Mouse (Mus musculus) hindbrain, embryonic 10.5 days (tissue): Measurements from ENCODE around the gene Tspan14. TPM values are rescaled to one million over a fixed set of nuclear protein-coding genes. Genes with fewer than 3 reads are reported as not detected.
A peak's percentile ranks its signal among the peaks of the same experiment; 100 is the strongest.

Experiments
- DNase-seq: peaks from one replicate; pipeline ENCODE4 v3.0.0-alpha.2; 2017; ENCODE audit warnings: low spot score
- H3K27ac ChIP-seq: fragments of 300-500 bp; sonication (generic); 2 replicates; pipeline ENCODE4 v1.5.1; 2016; ENCODE audit warnings: mild to moderate bottlenecking, moderate library complexity
- H3K27me3 ChIP-seq: fragments of 300-500 bp; sonication (generic); 2 replicates; pipeline ENCODE4 v1.6.1; 2016; ENCODE audit warnings: mild to moderate bottlenecking; ENCODE audit not compliant: poor library complexity, insufficient read depth, severe bottlenecking
- H3K36me3 ChIP-seq: fragments of 300-500 bp; sonication (generic); 2 replicates; pipeline ENCODE4 v1.6.1; 2016; ENCODE audit warnings: mild to moderate bottlenecking, moderate library complexity
- H3K4me1 ChIP-seq: fragments of 300-500 bp; sonication (generic); replicated peaks from 2 replicates; pipeline ENCODE4 v1.6.1; 2016; ENCODE audit warnings: mild to moderate bottlenecking
- H3K4me3 ChIP-seq: fragments of 300-500 bp; sonication (generic); 2 replicates; pipeline ENCODE4 v1.5.1; 2016; ENCODE audit warnings: mild to moderate bottlenecking, moderate library complexity
- H3K9me3 ChIP-seq: fragments of 300-500 bp; sonication (generic); 2 replicates; pipeline ENCODE4 v1.6.1; 2016; ENCODE audit warnings: mild to moderate bottlenecking, moderate library complexity
- WGBS: fragments of 180-500 bp; shearing (Covaris S2); methylation state at CpG from one replicate; pipeline ENCODE4 v1.1.7; 2016; 5-methylcytosine and 5-hydroxymethylcytosine counted together
- polyA plus RNA-seq: library from polyadenylated mRNA; unstranded; fragments of >200 nt; fragmentation: Nextera tagmentation; extraction: Ambion mirVana; gene quantifications from 2 replicates; pipeline ENCODE4 v1.2.1, GENCODE M21; 2016

Gene Tspan14
- polyA plus RNA-seq, 1 experiment from 2014 or later: 95.5 TPM

DNA sequence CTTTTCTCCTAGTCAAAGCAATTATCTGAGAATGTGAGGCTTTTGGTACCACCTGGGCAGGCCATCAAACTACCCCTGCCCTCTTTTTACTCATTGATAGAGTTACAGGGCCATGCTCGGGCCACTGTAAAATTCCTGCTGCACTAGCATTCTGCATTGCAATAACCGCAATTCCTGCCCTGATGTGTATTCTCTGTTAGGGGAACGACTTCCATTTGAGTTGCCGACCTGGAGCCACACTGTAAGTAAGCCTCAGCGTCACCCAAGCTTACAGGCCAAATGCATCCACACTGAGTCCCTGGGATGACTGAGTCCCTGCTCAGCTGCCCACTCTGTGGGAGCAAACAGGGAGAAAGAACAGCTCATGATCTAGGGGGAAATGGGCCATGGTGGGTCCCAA lies 35.0 kb upstream of the Tspan14 start:
- 86% methylated on average over 5 of the region's 5 CpGs for WGBS
- Histone ChIP-seq H3K27ac (no peak overlapping the region), H3K27me3 (0 out of 2 replicates have a peak, but pooled peaks cover 4% of the 10 kb centered on the region), H3K9me3 (no peaks in the 10 kb centered on the region), H3K4me1 (peaks cover 19% of the 10 kb centered on the region), H3K4me3 (no peak overlapping the region), H3K36me3 (peaks cover 32% of the 10 kb centered on the region)
- no peak for DNase-seq

DNA sequence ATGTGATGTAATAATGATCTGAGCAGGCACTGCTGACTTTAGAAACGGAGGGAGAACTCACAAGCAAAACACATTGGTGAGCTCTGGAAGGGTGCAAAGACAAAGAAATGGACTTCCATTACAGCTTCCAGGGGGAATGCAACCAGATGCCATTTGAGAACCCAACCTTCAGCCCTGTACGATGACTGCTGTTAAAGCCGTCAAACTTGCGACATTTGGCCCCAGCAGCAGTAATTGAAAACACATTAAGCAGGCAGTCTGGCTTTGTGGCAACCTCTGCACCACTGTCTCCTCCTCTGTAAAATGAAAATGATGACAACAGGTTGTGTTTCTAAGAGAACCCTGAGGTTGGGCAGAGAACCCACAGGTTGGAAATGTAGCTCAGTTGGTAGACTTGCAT lies 34.2 kb upstream of the Tspan14 start:
- H3K9me3 ChIP-seq: no peaks in the 10 kb centered on the region
- H3K27me3 ChIP-seq: 0 out of 2 replicates have a peak, but pooled peaks cover 4% of the 10 kb centered on the region
- H3K27ac ChIP-seq: no peak overlapping the region
- 64% methylated on average over 4 of the region's 4 CpGs for WGBS
- no peak overlapping the region for H3K4me3 ChIP-seq
- peaks cover 32% of the 10 kb centered on the region for H3K36me3 ChIP-seq
- peaks cover 19% of the 10 kb centered on the region for H3K4me1 ChIP-seq
- DNase-seq: no peak

DNA sequence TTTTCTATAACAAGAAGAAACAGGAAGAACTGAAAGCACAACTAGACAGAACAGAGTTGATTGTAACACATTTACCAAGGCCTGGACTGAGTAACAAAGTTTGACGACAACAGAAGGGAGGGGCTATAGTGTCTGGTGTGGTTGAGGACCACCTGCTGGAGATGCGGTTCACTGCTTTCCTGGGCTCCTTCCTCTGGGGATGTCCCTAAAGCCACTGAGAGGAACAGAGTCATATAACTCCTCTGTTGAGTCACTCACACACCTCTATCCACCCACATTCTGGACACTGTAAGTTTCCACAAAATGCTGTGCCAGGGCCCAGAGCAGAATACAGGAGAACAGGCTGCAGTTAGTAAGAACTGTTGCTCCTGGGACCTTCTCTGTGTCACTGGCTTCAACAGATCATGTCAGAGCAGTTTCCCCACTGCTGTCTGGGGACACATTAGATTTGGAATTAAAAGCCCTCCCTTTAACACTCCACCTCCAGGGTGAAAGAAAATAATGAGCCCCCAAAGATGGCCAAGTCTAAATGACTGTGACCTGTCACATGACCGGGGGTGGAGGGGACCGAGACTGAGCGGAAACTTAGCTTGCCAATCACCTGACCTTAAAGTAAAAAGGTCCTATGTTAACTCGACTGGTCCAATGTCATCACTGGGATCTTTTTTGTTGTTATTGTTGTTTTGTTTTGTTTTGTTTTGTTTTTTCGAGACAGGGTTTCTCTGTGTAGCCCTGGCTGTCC lies 33.5 kb upstream of the Tspan14 start:
- 81% methylated on average over 7 of the region's 7 CpGs for WGBS
- 0 out of 2 replicates have a peak, but pooled peaks cover 4% of the 10 kb centered on the region for H3K27me3 ChIP-seq
- no peaks in the 10 kb centered on the region for H3K9me3 ChIP-seq
- peaks cover 33% of the 10 kb centered on the region for H3K36me3 ChIP-seq
- H3K4me3 ChIP-seq: no peak overlapping the region
- no peak for DNase-seq
- peaks cover 14% of the 10 kb centered on the region for H3K4me1 ChIP-seq
- H3K27ac ChIP-seq: no peak overlapping the region

DNA sequence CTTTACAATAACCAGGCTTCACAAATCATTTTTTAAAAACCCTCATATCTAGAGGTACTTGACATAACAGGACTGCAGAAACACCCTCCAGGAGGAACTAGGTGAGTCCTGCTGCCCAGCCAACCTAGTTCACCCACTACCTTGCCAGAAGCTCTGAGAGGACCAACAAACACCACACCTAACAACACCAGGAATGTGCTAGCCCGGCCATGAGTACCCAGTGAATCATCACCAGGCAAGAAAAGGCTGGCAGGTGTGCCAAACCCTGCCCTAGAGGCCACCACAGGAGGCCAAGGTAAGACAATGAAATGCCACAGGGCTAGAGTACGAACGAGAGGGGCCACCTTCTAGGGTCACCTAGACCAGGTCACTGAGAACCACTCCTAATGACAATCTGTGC lies 29.6 kb upstream of the Tspan14 start:
- DNase-seq: no peak
- WGBS: 83% methylated on average over 3 of the region's 3 CpGs
- peaks cover 35% of the 10 kb centered on the region for H3K36me3 ChIP-seq
- no peak overlapping the region for H3K4me3 ChIP-seq
- H3K9me3 ChIP-seq: no peaks in the 10 kb centered on the region
- H3K27ac ChIP-seq: no peak overlapping the region
- 0 out of 2 replicates have a peak, but pooled peaks cover 2% of the 10 kb centered on the region for H3K4me1 ChIP-seq
- H3K27me3 ChIP-seq: no peaks in the 10 kb centered on the region

DNA sequence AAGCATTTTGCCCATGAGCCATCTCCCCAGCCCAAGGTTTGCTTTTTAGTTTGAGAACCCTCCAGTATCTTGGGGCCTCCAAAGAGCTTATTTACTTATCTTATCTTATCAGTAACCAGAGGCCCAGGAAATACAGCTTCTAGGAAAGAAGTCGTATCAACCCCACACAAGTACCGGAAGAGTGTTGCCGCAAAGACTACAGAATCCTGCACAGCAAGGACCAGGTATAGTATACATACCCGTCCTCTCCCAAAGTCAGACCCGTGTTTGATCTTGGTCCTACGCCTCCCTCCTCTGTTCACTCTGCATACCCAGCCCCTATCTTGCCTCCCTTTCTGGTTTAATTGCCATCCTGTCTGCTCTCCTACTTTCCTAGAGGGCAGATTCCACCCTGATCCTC lies 25.9 kb upstream of the Tspan14 start:
- Histone ChIP-seq H3K27ac (no peak overlapping the region), H3K9me3 (no peaks in the 10 kb centered on the region), H3K4me3 (no peak overlapping the region), H3K36me3 (peaks cover 17% of the 10 kb centered on the region), H3K4me1 (no peaks in the 10 kb centered on the region), H3K27me3 (no peaks in the 10 kb centered on the region)
- no peak for DNase-seq
- 85% methylated on average over 6 of the region's 6 CpGs for WGBS

DNA sequence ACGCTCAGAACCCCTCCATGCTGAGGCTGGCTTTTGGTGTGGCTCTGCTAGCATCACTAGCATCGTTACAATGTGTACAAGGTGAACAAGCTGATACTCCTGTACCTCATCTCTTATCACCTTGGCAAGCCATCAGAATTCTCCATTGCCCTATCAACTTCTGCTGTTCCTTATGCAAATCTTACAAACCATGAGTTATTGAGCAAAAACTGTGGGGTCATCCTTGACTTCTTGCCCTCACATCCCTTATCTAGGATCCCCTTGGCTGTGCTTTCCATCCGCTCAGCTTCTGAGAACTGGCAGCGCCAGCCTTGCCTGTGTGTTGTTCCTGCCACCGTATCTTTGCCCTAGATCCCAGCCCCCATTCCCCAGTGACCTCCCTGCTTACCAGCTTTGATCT lies 22.2 kb upstream of the Tspan14 start:
- H3K4me1 ChIP-seq: no peaks in the 10 kb centered on the region
- no peaks in the 10 kb centered on the region for H3K27me3 ChIP-seq
- H3K36me3 ChIP-seq: no peaks in the 10 kb centered on the region
- no peak overlapping the region for H3K4me3 ChIP-seq
- DNase-seq: no peak
- WGBS: 87% methylated on average over 5 of the region's 5 CpGs
- H3K9me3 ChIP-seq: no peaks in the 10 kb centered on the region
- H3K27ac ChIP-seq: no peak overlapping the region

DNA sequence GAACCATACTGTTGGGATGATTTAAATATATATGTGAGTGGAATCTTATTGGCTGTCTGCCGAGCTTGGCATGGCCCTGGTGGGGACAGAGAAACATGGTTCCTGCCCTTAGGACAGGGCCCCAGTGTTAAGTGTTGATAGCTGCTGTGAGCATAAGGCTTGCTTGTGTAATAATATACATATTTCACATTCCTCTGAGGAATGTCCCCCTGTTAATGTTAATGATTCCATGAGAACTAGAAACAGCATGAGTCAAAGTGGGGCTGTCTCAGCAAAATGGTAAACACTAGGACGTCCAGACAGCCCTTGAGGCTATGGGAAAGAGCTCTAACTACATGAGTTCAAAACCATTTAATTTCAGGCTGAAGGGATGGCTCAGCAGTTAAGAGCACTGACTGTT lies 20.6 kb upstream of the Tspan14 start:
- H3K4me1 ChIP-seq: no peaks in the 10 kb centered on the region
- no peak overlapping the region for H3K27ac ChIP-seq
- DNase-seq: no peak
- 85% methylated on average over 2 of the region's 2 CpGs for WGBS
- no peaks in the 10 kb centered on the region for H3K36me3 ChIP-seq
- H3K9me3 ChIP-seq: no peaks in the 10 kb centered on the region
- H3K4me3 ChIP-seq: no peak overlapping the region
- H3K27me3 ChIP-seq: no peaks in the 10 kb centered on the region

DNA sequence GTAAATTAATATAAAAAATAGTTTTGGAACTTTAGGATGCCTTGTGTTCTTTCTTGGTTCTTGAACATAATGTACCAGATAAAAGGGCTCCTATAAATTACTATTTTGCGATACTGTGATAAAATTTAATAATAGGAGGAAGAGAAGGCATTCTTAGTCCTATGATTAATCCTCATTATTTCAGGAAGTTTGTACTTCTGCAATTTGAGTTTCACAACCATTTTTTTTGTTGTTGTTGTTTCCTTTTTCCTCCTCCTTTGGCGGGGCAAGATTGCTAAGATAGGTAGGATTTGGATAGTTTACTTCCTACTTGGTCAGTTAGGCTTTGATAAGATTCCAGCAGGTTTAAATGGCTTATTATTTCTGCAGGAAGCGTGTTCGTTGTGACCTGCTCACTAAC lies 19.0 kb upstream of the Tspan14 start:
- DNase-seq: no peak
- WGBS: 85% methylated on average over 4 of the region's 4 CpGs
- H3K36me3 ChIP-seq: no peaks in the 10 kb centered on the region

DNA sequence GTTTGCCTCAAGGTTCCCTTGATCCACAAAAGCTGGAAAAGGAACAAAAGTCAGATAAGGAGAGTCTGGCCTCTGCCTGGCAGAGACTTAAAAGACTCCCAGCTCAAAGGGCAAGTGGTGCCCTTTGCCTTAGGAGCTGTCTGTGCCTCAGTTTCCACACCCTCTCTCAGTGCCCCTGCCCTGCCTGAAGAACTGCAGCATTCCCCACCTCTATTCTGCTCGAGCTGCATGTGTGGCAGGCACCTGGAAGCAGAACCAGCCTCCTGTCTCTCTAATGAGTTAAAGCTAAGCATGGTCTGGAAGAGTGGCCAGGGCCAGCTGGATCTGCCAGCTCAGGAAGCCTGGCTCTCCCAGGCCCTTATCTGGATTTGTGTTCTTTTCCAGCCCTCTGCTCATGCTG lies 13.1 kb upstream of the Tspan14 start:
- Histone ChIP-seq H3K4me3 (no peak overlapping the region), H3K9me3 (no peaks in the 10 kb centered on the region), H3K36me3 (no peaks in the 10 kb centered on the region), H3K27me3 (no peaks in the 10 kb centered on the region), H3K27ac (no peak overlapping the region), H3K4me1 (no peaks in the 10 kb centered on the region)
- WGBS: 74% methylated on average over 1 of the region's 1 CpGs
- DNase-seq: no peak

More for the DNA sequence above, 19.0 kb upstream of the Tspan14 start:
- Histone ChIP-seq H3K27ac (no peak overlapping the region), H3K9me3 (no peaks in the 10 kb centered on the region), H3K27me3 (no peaks in the 10 kb centered on the region), H3K4me1 (no peaks in the 10 kb centered on the region), H3K4me3 (no peak overlapping the region)

DNA sequence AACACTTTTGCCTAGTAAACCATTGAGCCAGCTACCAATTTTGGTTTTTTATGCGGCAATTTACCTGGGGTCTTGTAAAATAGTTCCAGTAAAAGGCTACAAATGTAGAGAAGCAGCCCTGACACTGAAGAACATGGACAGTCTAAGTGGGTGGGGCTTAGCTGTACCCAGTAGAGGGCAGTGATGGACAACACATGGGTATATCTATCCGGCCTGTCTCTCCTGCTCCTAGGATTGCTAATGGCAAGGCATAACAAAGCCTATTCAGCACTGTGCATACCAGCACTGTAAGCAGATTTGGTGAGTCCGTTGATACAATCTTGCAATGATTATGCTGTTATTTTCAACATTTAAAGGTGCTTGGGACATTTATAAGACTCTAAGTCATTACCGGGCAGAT lies 12.4 kb upstream of the Tspan14 start:
- Histone ChIP-seq H3K27ac (no peak overlapping the region), H3K9me3 (no peaks in the 10 kb centered on the region), H3K4me3 (no peak overlapping the region), H3K36me3 (no peaks in the 10 kb centered on the region), H3K4me1 (no peaks in the 10 kb centered on the region), H3K27me3 (no peaks in the 10 kb centered on the region)
- 50% methylated on average over 4 of the region's 4 CpGs for WGBS
- no peak for DNase-seq

DNA sequence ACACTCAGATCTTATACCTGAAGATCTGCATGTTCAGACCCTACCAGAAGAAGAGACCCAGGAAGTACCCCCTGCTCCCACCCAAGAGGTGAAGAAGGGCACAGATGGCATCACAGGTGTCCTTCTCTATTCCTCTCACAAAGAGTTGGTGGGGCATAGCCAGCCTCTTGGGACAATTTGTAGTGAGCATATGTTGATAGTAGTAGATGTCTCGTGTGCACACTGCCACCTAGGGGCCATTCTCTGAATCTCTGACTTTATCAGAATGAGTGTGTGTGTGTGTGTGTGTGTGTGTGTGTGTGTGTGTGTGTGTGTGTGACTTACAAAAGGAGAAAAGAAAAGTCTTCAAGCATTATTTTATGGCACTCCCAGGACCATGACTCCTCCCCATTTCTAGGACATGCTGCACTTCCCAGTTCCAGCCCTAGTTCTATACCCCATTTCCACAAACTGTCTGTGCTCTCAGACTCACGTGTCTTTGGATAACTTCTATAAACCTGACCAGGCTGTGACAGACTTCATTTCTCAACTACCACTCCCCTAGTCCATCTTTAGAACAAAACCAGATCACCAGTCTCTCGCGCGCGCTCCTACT lies 8.6 kb upstream of the Tspan14 start:
- 74% methylated on average over 6 of the region's 6 CpGs for WGBS
- Histone ChIP-seq H3K4me3 (no peak overlapping the region), H3K27ac (no peak overlapping the region), H3K36me3 (no peaks in the 10 kb centered on the region), H3K4me1 (no peaks in the 10 kb centered on the region), H3K27me3 (no peaks in the 10 kb centered on the region), H3K9me3 (no peaks in the 10 kb centered on the region)
- DNase-seq: peak; percentile 69

DNA sequence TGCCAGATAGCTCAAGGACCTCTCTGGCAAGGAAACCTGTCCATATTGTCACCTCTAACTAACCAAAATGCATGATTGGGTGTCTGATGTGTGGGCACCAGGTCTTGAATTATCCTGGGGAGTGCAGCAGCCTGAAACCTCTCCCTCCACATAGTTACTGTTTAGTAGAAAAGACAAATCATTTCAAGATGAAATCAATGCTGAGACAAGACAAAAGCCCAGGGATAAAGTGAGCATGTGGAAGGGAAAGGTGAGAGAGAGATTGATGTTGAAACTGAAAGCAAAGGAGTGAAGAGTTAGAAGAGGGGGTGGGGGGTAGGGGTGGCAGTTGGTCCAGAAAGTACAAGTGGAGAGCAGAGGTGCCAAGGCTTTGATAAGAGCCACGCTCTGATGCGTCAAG lies 1.4 kb upstream of the Tspan14 start:
- Histone ChIP-seq H3K4me3 (peak overlapping the region; percentile 75; the same call in 1 of the 2 replicates), H3K9me3 (no peaks in the 10 kb centered on the region)
- no peak for DNase-seq

DNA sequence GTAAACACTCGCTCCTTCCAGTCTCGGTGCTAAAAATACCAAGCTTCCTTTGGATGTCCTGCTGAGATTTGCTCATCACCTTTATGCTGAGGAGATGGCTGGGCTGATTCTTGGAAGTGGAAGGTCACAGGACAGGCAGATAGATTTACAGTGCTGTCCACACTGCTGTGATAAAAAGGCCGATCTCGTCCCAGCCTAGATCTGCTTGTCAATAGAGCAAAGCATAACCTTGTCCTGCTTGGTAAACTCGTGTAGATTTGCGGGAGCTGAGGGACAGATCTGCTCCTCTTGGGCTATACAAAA lies 942 bp upstream of the Tspan14 start:
- no peak for DNase-seq
- 4% methylated on average over 6 of the region's 6 CpGs for WGBS
- H3K4me1 ChIP-seq: peaks cover 45% of the 10 kb centered on the region
- peaks cover 16% of the 10 kb centered on the region for H3K27me3 ChIP-seq
- no peaks in the 10 kb centered on the region for H3K36me3 ChIP-seq
- H3K4me3 ChIP-seq: peak overlapping the region; percentile 75
- H3K27ac ChIP-seq: peak overlapping the region; percentile 97
- no peaks in the 10 kb centered on the region for H3K9me3 ChIP-seq

More for the DNA sequence above, 1.4 kb upstream of the Tspan14 start:
- WGBS: 65% methylated on average over 2 of the region's 2 CpGs
- Histone ChIP-seq H3K36me3 (no peaks in the 10 kb centered on the region), H3K27ac (no peak overlapping the region), H3K27me3 (peaks cover 16% of the 10 kb centered on the region), H3K4me1 (peaks cover 40% of the 10 kb centered on the region)
